Mouse (Mus musculus): Measurements from ENCODE around the gene Gm10837. TPM values are rescaled to one million over a fixed set of nuclear protein-coding genes. Genes with fewer than 3 reads are reported as not detected.

Gene Gm10837
- polyA plus RNA-seq, 1 experiment from 2014 or later: 0.09 TPM

DNA sequence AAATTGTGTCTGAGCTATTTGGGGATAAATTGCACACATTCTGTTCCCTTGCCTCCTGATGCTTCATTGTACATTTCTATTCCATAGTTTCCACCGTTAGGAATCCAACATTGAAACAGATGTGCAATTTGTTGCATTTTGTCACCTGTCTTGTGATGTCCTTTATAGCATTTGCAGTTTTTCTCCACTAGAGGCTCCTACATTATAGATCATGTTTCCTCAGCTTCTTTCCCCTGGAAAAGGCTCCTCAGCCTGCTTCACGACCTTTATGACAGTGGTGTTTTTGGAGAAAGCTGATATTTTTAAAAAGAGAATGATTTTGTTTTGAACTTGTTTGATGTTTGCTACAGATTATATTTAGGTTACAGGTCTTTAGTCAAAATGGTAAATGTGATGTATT, 18.7 kb downstream of the Gm10837 start:
- 25% methylated on average over 2 of the region's 2 CpGs for WGBS
- H3K27me3 ChIP-seq (replicated peaks): peaks cover 12% of the 10 kb centered on the region
- no peak overlapping the region for H3K27ac ChIP-seq (replicated peaks)
- no peak overlapping the region for H3K9ac ChIP-seq
- no peaks in the 10 kb centered on the region for H3K9me3 ChIP-seq
- no peaks in the 10 kb centered on the region for H3K4me1 ChIP-seq
- H3K36me3 ChIP-seq: no peaks in the 10 kb centered on the region
- no peak for ATAC-seq (ENCODE audit: extremely low read depth, insufficient number of reproducible peaks, low FRiP score, low TSS enrichment)
- H3K4me2 ChIP-seq: no peak overlapping the region
- no peak overlapping the region for H3K4me3 ChIP-seq

GRCm38 (mm10) chr14:122511519-122511918, 21.1 kb downstream of the Gm10837 start:
- ATAC-seq (ENCODE audit: extremely low read depth, insufficient number of reproducible peaks, low FRiP score, low TSS enrichment): no peak
- H3K4me1 ChIP-seq: no peaks in the 10 kb centered on the region
- no peaks in the 10 kb centered on the region for H3K9me3 ChIP-seq
- H3K36me3 ChIP-seq: no peaks in the 10 kb centered on the region
- no peak overlapping the region for H3K4me3 ChIP-seq
- H3K27me3 ChIP-seq (replicated peaks): peaks cover 12% of the 10 kb centered on the region
- 66% methylated on average over 3 of the region's 3 CpGs for WGBS
- no peak overlapping the region for H3K9ac ChIP-seq
- H3K27ac ChIP-seq (replicated peaks): no peak overlapping the region
- H3K4me2 ChIP-seq: no peak overlapping the region

DNA sequence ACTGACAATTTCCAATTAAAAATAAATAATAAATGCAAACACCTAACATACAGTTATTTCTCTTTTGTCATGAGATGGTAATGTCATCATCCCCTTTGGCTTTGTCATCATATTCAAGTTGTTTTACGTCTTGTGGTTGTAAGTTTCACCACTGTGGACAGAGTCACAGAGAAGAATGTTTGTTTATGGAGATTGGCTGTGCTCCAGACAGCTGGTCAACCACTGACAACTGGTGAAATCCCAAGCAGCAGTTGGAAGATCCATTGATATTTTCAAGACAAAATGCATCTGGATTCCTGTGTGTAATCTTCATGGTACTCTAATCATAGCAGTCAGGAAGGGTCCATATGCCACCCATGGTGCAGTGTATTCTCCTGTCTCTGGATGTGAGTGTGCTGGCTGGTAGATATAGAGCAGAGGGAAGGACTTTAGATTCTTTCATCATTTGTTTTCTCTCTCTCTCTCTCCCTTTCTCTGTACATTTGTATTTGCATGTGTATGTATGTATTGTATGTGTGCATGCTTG, 23.2 kb downstream of the Gm10837 start:
- ATAC-seq (ENCODE audit: extremely low read depth, insufficient number of reproducible peaks, low FRiP score, low TSS enrichment): no peak
- no peak overlapping the region for H3K9ac ChIP-seq
- WGBS: 43% methylated on average over 1 of the region's 1 CpGs

GRCm38 (mm10) chr14:122528475-122528874, 38.1 kb downstream of the Gm10837 start:
- H3K4me1 ChIP-seq: peaks cover 2% of the 10 kb centered on the region
- no peak overlapping the region for H3K9ac ChIP-seq
- WGBS: 70% methylated on average over 4 of the region's 4 CpGs
- H3K27me3 ChIP-seq (replicated peaks): no peaks in the 10 kb centered on the region
- H3K27ac ChIP-seq (replicated peaks): no peak overlapping the region
- H3K9me3 ChIP-seq: peaks cover 8% of the 10 kb centered on the region; the same call in 1 of the 2 replicates
- H3K4me3 ChIP-seq: no peak overlapping the region
- H3K4me2 ChIP-seq: no peak overlapping the region
- no peaks in the 10 kb centered on the region for H3K36me3 ChIP-seq
- ATAC-seq (ENCODE audit: extremely low read depth, insufficient number of reproducible peaks, low FRiP score, low TSS enrichment): no peak

More for the DNA sequence above, 23.2 kb downstream of the Gm10837 start:
- Histone ChIP-seq H3K9me3 (no peaks in the 10 kb centered on the region), H3K4me1 (no peaks in the 10 kb centered on the region), H3K4me2 (no peak overlapping the region), H3K27me3 (replicated peaks) (peaks cover 12% of the 10 kb centered on the region), H3K4me3 (no peak overlapping the region), H3K36me3 (no peaks in the 10 kb centered on the region), H3K27ac (replicated peaks) (no peak overlapping the region)

DNA sequence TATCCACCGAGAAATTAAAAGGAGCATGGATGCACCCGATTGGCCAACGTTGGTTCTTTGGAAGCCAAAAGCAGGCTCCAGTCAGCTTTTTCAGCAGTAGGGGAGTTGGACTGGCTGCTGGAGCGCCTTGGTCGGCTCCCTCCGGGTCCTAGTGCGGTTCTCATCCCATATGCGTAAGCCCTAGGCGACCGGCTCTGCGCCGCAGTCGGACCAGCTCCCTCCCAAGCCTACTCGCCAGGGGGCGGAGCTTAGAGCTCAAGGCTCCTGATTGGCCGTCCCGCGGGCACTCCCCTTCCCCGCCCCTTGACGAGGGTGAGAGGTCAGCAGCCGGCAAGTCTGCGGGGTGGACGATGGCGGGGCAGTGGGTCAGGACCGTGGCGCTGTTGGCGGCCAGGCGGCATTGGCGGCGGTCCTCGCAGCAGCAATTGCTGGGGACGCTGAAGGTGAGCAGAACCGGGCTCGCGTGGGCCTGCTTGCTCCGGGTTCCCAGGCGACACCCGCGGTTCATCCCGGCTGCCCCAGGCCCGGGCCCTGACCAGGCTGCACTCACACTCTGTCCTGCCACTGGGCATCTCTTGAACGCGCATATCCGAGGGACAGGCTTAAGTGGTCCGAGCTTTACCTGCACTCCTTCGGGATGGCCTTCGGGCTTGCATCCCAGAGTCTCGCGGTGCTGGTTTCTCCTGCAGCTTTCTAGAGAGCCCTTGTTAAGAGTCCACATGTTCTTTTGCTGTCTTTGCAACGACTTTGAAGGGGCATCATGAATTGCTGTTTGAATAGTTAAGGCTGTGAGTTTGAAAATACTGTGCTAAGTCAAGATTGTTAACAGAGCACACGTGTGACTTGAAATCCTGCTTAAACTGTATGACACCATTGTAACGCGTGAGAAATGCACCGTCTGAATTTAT, 43.9 kb downstream of the Gm10837 start, which contains the start of gene Pcca:
Gene Pcca, plus strand, starts transcription at position 308 of the 908 bp plus-strand sequence.
- peak within 1 kb of the TSS; percentile 43; the same call in 1 of the 2 replicates for H3K27ac ChIP-seq (replicated peaks)
- no peaks in the 10 kb centered on the region for H3K36me3 ChIP-seq
- peaks cover 19% of the 10 kb centered on the region for H3K4me1 ChIP-seq
- peak within 1 kb of the TSS; percentile 71 for H3K4me3 ChIP-seq
- peak within 1 kb of the TSS; percentile 75 for H3K4me2 ChIP-seq
- WGBS: 2% methylated on average over 54 of the region's 54 CpGs
- no peaks in the 10 kb centered on the region for H3K27me3 ChIP-seq (replicated peaks)
- H3K9me3 ChIP-seq: no peaks in the 10 kb centered on the region
- peak within 1 kb of the TSS; percentile 79 for H3K9ac ChIP-seq
- peak; percentile 95 for ATAC-seq (ENCODE audit: extremely low read depth, insufficient number of reproducible peaks, low FRiP score, low TSS enrichment)

DNA sequence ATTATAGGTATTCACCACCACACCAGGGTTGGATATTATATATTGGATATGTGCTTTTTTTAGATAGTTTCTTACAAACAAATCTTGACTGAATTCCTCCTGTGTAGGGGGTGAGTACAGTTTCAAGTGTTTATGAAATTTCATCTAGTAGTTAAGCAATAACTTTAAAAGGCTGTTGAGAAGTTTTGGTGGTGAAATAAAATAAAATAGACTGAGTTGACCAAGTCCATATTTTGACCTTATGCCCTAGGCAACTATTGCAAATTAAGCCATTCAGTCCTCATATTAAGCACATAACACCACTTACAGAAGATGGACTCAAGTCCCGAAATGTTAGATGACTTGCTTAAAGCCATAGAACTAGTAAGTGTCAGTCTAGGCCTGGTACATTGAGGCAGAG, 45.6 kb downstream of the Gm10837 start:
- peaks cover 19% of the 10 kb centered on the region for H3K4me1 ChIP-seq
- no peaks in the 10 kb centered on the region for H3K9me3 ChIP-seq
- no peaks in the 10 kb centered on the region for H3K27me3 ChIP-seq (replicated peaks)
- 87% methylated on average over 1 of the region's 1 CpGs for WGBS
- H3K36me3 ChIP-seq: no peaks in the 10 kb centered on the region
- H3K4me3 ChIP-seq: no peak overlapping the region
- no peak overlapping the region for H3K9ac ChIP-seq
- no peak for ATAC-seq (ENCODE audit: extremely low read depth, insufficient number of reproducible peaks, low FRiP score, low TSS enrichment)
- no peak overlapping the region for H3K27ac ChIP-seq (replicated peaks)
- no peak overlapping the region for H3K4me2 ChIP-seq

Other genes with a start within 250 kb of the Gm10837 start
- gene Gm5089, start 39.5 kb upstream of the Gm10837 start, polyA plus RNA-seq (2015; fragmentation: Nextera tagmentation; extraction: Ambion mirVana): not detected in 2 replicates
- 0.06 TPM in 1 of 2 replicates, not detected in the other for gene Zic5, start 24.9 kb upstream of the Gm10837 start, polyA plus RNA-seq (2015; fragmentation: Nextera tagmentation; extraction: Ambion mirVana)
- not detected in 2 replicates for gene Zic2, start 15.2 kb upstream of the Gm10837 start, polyA plus RNA-seq (2015; fragmentation: Nextera tagmentation; extraction: Ambion mirVana)
- gene Pcca, start 43.7 kb downstream of the Gm10837 start, polyA plus RNA-seq (2015; fragmentation: Nextera tagmentation; extraction: Ambion mirVana): 22.6 and 22.8 TPM in 2 replicates